Mouse (Mus musculus): ENCODE results near the gene Nrp1. TPM values are rescaled to one million over a fixed set of nuclear protein-coding genes. Genes with fewer than 3 reads are reported as not detected.

Gene Nrp1
- polyA plus RNA-seq, 1 experiment from 2014 or later: 158 TPM

DNA sequence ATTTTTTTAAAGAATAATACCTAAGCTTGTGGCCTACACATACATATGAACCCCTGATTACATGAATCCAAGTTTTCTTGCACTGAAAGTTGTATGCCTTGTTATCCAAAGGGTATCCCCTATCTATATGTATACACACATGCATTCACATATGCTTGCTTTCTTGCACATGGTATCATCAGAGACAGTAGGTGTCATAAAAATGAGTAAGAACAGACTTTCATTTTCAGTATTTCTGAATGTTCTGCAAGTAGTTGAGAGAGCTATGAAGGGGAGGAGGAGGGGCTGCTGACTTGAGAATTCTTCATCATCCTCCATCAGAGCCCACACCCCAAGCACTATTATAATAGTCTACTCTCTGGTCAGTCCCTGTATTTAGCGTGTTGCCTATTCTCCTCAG lies 62.0 kb downstream of the Nrp1 start:
- Histone ChIP-seq H3K9me3 (ENCODE audit: low read length) (no peaks in the 10 kb centered on the region), H3K9ac (replicated peaks; ENCODE audit: low read depth) (no peak overlapping the region), H3K36me3 (ENCODE audit: insufficient read depth, low read length) (no peaks in the 10 kb centered on the region), H3K4me2 (replicated peaks; ENCODE audit: low read depth, low read length) (no peak overlapping the region), H3K27ac (ENCODE audit: low read length) (no peak overlapping the region), H3K4me3 (ENCODE audit: low read depth, low read length) (no peak overlapping the region), H3K27me3 (replicated peaks; ENCODE audit: insufficient read depth, low read length) (no peaks in the 10 kb centered on the region), H3K4me1 (ENCODE audit: insufficient read depth, low read depth, low read length) (peaks cover 19% of the 10 kb centered on the region)
- ATAC-seq: no peak
- no peak for DNase-seq (ENCODE audit: low spot score)
- 90% methylated on average over 1 of the region's 1 CpGs for WGBS
- no peak for TF ChIP-seq EP300 (IDR thresholded peaks at IDR 0.05)
- TF ChIP-seq CTCF (IDR thresholded peaks at IDR 0.05): no peak

DNA sequence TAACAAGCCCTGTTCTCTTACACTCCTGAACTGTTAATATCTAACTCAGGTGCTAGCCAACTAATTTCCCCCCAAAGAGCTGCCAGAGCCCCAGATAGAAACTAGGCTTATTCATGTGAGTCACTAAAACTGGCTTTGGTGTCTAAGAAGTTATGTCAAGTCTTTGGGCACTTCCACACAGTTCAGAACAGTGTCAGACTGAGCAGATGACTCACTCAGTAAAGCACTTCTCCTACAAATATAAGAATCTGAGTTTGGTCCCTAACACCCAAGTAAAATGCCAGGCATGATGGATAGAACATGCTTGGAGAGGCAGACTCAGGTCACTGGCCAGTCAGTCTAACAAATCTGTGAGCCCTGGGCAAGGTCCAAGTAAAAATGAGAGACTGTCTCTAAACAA lies 65.4 kb downstream of the Nrp1 start:
- Histone ChIP-seq H3K9me3 (ENCODE audit: low read length) (no peaks in the 10 kb centered on the region), H3K4me1 (ENCODE audit: insufficient read depth, low read depth, low read length) (no peaks in the 10 kb centered on the region), H3K4me3 (ENCODE audit: low read depth, low read length) (no peak overlapping the region), H3K27me3 (replicated peaks; ENCODE audit: insufficient read depth, low read length) (no peaks in the 10 kb centered on the region), H3K4me2 (replicated peaks; ENCODE audit: low read depth, low read length) (no peak overlapping the region), H3K36me3 (ENCODE audit: insufficient read depth, low read length) (0 out of 2 replicates have a peak, but pooled peaks cover 5% of the 10 kb centered on the region), H3K27ac (ENCODE audit: low read length) (no peak overlapping the region), H3K9ac (replicated peaks; ENCODE audit: low read depth) (no peak overlapping the region)
- ATAC-seq: peak; percentile 50
- TF ChIP-seq CTCF (IDR thresholded peaks at IDR 0.05): no peak
- TF ChIP-seq EP300 (IDR thresholded peaks at IDR 0.05): no peak
- DNase-seq (ENCODE audit: low spot score): peak; percentile 25

DNA sequence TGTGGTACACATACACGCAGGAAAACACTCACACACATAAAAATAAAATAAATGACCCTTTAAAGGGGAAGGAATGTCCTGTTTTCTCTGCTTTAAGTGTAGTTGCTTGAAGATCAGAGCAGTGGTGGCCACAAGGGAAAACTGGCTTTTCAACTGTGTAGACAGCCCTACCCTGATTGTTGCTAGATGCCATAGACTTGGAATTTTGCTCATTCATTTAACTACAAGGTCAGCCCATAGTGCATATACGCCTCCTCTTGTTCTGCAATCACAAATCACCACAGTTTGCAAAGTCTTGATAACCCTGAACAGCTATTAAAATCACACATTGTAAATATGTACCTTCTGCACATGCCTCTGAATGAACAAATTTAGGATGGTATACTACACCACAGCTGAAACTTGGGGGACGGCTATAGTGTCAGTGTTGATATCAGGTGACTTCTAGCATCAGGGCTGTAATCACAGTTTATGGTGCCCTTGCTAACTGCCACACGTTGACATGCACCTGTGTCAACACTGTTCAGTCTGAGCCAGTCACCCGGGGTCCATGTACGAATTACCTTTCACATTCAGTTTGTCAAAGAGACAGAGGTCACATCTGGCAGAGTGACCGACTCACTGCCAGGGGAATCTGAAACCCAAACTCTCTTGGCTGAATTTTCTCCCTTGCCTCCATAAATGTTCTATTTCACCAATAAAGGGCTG lies 66.4 kb downstream of the Nrp1 start:
- no peak for ATAC-seq

DNA sequence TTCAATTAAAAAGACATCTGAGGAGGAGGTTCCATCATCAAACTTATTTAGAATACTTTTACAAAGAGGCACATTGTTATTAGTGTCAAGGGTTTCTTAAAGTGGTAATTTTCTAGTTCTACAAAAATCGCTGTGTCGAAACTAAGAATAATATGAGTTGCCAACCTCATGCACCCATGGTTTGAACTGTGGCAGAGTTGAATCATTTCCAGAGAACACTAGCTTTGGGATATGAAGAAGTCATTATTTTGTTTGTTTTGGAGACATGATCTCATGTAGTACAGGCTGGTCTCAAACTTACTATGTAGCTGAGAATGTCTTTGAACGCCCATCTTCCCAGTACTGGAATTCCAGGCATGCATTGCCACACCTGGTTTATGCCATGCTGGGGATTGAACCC lies 68.7 kb downstream of the Nrp1 start:
- Histone ChIP-seq H3K4me1 (ENCODE audit: insufficient read depth, low read depth, low read length) (no peaks in the 10 kb centered on the region), H3K4me3 (ENCODE audit: low read depth, low read length) (no peak overlapping the region), H3K9ac (replicated peaks; ENCODE audit: low read depth) (no peak overlapping the region), H3K9me3 (ENCODE audit: low read length) (no peaks in the 10 kb centered on the region), H3K36me3 (ENCODE audit: insufficient read depth, low read length) (peaks cover 13% of the 10 kb centered on the region; the same call in 1 of the 2 replicates), H3K27me3 (replicated peaks; ENCODE audit: insufficient read depth, low read length) (no peaks in the 10 kb centered on the region), H3K4me2 (replicated peaks; ENCODE audit: low read depth, low read length) (no peak overlapping the region), H3K27ac (ENCODE audit: low read length) (no peak overlapping the region)
- ATAC-seq (no peak), DNase-seq (ENCODE audit: low spot score) (no peak)
- 84% methylated on average over 3 of the region's 3 CpGs for WGBS
- no peak for TF ChIP-seq CTCF (IDR thresholded peaks at IDR 0.05)
- TF ChIP-seq EP300 (IDR thresholded peaks at IDR 0.05): no peak

More for the DNA sequence above, 66.4 kb downstream of the Nrp1 start:
- Histone ChIP-seq H3K9ac (replicated peaks; ENCODE audit: low read depth) (no peak overlapping the region), H3K9me3 (ENCODE audit: low read length) (no peaks in the 10 kb centered on the region), H3K4me3 (ENCODE audit: low read depth, low read length) (no peak overlapping the region), H3K27me3 (replicated peaks; ENCODE audit: insufficient read depth, low read length) (no peaks in the 10 kb centered on the region), H3K27ac (ENCODE audit: low read length) (no peak overlapping the region), H3K4me1 (ENCODE audit: insufficient read depth, low read depth, low read length) (no peaks in the 10 kb centered on the region), H3K36me3 (ENCODE audit: insufficient read depth, low read length) (0 out of 2 replicates have a peak, but pooled peaks cover 5% of the 10 kb centered on the region), H3K4me2 (replicated peaks; ENCODE audit: low read depth, low read length) (no peak overlapping the region)
- 56% methylated on average over 7 of the region's 7 CpGs for WGBS
- DNase-seq (ENCODE audit: low spot score): no peak
- TF ChIP-seq CTCF (IDR thresholded peaks at IDR 0.05) (no peak), EP300 (IDR thresholded peaks at IDR 0.05) (no peak)

DNA sequence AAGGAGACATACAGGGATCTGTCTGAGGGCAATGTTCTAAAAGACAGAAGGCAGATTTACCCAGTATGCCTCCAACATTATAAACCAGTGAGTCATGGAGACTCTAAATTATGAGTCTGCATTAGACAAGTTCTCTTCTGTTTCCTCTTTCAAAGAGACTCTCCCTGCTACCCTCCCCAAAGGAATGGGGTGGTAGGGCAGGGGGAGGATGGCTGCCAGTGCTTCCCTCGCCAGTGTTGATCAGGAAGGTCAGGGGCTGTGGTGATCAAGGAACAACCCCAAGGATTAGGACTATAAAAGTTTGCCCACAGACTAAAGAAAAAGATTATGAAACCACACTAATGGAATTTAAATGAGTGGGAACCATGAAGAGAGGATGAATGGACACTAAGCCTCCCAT lies 70.6 kb downstream of the Nrp1 start:
- Histone ChIP-seq H3K27me3 (replicated peaks; ENCODE audit: insufficient read depth, low read length) (no peaks in the 10 kb centered on the region), H3K4me1 (ENCODE audit: insufficient read depth, low read depth, low read length) (no peaks in the 10 kb centered on the region), H3K27ac (ENCODE audit: low read length) (no peak overlapping the region), H3K9me3 (ENCODE audit: low read length) (no peaks in the 10 kb centered on the region), H3K4me3 (ENCODE audit: low read depth, low read length) (no peak overlapping the region), H3K4me2 (replicated peaks; ENCODE audit: low read depth, low read length) (no peak overlapping the region), H3K9ac (replicated peaks; ENCODE audit: low read depth) (no peak overlapping the region), H3K36me3 (ENCODE audit: insufficient read depth, low read length) (peaks cover 26% of the 10 kb centered on the region; the same call in 1 of the 2 replicates)
- WGBS: 83% methylated on average over 1 of the region's 1 CpGs
- no peak for TF ChIP-seq CTCF (IDR thresholded peaks at IDR 0.05)
- no peak for ATAC-seq
- no peak for DNase-seq (ENCODE audit: low spot score)

DNA sequence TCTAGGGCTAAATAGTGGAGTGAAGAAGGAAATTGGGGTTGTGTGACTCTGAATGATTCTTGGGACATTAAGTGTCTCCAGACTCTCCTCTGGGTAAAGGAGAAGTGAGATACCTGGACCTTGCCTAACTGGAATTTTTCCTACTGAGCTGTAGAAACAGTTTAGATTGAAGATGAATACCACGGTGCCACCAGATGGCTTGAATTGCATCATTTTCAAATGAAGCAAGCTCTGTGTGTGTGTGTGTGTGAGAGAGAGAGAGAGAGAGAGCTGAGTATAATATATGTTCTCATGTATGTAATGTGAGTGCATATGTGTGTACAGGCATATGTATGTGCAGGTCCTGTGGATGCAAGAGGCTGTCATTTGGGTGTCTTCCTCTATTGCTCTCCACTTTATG lies 72.7 kb downstream of the Nrp1 start:
- 69% methylated on average over 1 of the region's 1 CpGs for WGBS
- H3K4me1 ChIP-seq (ENCODE audit: insufficient read depth, low read depth, low read length): no peaks in the 10 kb centered on the region

More for the DNA sequence above, 72.7 kb downstream of the Nrp1 start:
- no peak overlapping the region for H3K4me3 ChIP-seq (ENCODE audit: low read depth, low read length)
- no peak overlapping the region for H3K27ac ChIP-seq (ENCODE audit: low read length)
- H3K9ac ChIP-seq (replicated peaks; ENCODE audit: low read depth): no peak overlapping the region
- TF ChIP-seq CTCF (IDR thresholded peaks at IDR 0.05) (no peak), EP300 (IDR thresholded peaks at IDR 0.05) (no peak)
- H3K27me3 ChIP-seq (replicated peaks; ENCODE audit: insufficient read depth, low read length): no peaks in the 10 kb centered on the region
- no peak overlapping the region for H3K4me2 ChIP-seq (replicated peaks; ENCODE audit: low read depth, low read length)
- no peaks in the 10 kb centered on the region for H3K9me3 ChIP-seq (ENCODE audit: low read length)
- H3K36me3 ChIP-seq (ENCODE audit: insufficient read depth, low read length): peaks cover 40% of the 10 kb centered on the region
- DNase-seq (ENCODE audit: low spot score) (no peak), ATAC-seq (no peak)
